Mouse (Mus musculus): ENCODE data around the gene Mecom.
"Not testable (repeated sequence)": the region's sequence is repeated elsewhere in the genome, so short reads cannot be mapped to it uniquely, and the experiment has no call there.

Mecom gene

DNA sequence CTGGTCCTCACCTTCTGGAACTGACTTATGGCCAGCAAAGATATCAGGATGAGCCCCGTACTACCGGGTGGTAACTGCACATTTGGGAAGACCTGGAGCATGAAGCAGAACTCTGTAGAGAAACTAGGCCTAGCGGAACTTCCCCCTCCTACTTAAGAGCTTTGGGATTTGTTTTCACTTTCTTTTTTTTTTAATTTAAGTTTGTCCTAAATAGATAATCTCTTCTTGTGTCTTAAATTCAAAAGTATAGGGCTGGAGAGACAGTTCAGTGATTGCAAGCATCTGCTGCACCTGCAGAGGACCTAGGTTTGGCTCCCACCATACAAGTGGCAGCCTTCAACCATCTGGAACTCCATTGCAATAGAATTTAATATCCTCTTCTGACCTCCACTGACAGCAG is at the start of gene Mecom:
Mecom (minus strand) TSS at position 101 of the 400 bp plus-strand sequence.
- no peak for DNase-seq (ENCODE audit: low read depth, low spot score)

DNA sequence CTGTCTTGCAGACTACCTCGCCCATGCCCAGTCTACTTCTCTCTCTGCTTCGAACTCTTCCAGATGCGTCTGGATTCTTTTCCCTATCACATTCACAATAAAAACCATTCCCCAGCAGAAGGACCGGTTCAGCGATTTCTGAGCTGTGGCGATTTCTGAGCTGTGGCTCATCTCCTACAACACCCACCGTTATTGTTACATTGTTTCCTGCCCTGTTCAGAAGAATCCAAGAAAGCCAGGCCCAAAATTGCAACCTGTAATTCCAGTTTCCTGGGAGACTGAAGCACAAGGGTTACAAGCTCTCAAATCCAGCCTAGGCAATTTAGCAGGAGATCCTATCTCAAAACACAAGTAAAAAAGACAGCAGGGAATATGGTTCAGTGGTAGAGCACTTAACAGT is 49.5 kb upstream of the Mecom start:
- DNase-seq (ENCODE audit: low read depth, low spot score): no peak

- no peak for DNase-seq (ENCODE audit: low read depth, low spot score)
Observed at GRCm38 (mm10) chr3:30595111-30595832, 47.5 kb upstream of the Mecom start.

- no peak for DNase-seq (ENCODE audit: low read depth, low spot score)
Observed at GRCm38 (mm10) chr3:30593719-30594485, 46.1 kb upstream of the Mecom start.

GRCm38 (mm10) chr3:30592418-30592853 is 44.6 kb upstream of the Mecom start:
- DNase-seq (ENCODE audit: low read depth, low spot score): no peak

- DNase-seq (ENCODE audit: low read depth, low spot score): no peak
Observed at GRCm38 (mm10) chr3:30588865-30589264, 41.1 kb upstream of the Mecom start.

DNA sequence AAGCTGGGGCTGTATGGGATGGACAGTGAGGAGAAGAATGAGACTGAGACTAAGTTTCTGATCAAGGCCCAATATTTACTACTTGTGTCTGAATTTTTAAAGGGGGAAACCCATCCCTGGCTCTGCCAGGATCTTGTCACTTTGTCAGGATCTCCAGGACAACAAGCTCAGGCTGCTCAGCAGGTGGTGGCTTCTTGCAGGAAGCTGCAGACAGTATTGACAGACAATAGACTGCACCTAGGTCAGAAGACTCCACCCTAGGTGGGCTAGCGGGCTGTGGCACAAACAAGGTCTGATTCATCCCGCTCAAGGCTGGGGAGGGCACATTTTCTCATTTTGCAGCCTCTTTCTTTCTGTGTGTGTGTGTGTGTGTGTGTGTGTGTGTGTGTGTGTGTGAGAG is 25.7 kb upstream of the Mecom start:
- DNase-seq (ENCODE audit: low read depth, low spot score): no peak

DNA sequence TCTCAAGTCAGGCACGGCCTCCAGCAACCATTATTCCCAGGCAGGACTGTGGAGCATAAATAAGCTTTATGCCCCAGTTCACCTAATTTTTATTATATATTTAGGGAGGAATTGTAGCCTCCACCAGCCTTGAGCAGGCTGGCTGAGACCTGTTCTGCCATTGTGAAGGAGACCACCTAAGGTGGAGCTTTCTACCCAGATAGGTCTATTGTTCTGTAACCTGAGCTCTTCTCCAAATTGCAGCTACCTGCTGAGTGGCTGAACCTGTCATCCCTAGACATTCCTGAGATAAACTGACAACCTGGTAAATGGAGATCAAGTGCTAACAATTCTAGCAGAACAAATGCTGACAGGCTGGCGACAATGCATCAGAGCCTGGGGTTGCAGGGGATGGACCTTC is 18.5 kb upstream of the Mecom start:
- DNase-seq (ENCODE audit: low read depth, low spot score): not testable (repeated sequence)

- no peak for DNase-seq (ENCODE audit: low read depth, low spot score)
Observed at GRCm38 (mm10) chr3:30560677-30561314, 13.0 kb upstream of the Mecom start.

- no peak for DNase-seq (ENCODE audit: low read depth, low spot score)
Observed at GRCm38 (mm10) chr3:30553741-30554140, 5.9 kb upstream of the Mecom start.

DNA sequence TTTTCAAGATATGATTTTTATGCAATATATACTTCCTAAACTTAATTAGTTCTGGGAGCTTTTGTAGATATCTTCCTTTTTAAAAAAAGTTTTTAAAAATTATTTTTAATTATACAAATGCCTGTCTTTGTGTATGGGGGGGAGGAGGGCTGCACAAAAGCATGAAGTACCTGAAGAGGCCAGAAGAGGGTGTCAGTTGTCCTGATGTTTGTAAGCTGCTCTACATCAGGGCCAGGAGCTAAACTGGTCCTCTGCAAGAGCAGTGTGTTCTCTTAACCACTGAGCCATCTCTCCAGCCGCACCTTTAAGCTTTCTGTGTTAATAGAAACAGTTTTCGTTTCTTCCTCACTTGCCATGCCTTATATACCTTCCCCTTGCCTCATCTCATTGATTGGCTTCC is 2.4 kb upstream of the Mecom start:
- DNase-seq (ENCODE audit: low read depth, low spot score): no peak

DNA sequence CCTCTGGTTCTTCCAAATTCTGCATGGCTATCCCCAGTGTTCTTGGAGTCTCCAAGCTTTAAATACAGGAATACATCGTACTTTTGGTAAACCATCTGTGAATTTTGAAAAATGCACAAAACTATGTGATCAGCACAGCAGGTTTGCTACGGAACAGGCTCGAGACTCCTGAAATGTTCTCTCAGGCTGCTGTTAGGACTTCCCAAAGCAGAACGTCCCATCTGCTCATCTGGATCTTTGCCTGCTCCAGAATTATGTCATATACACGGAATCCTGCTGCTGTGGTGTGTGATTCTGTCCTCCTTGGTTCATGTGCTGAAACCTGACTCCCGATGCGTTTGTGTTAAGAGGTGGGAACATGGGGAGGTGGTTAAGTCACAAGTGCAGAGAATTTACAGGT is 1.1 kb upstream of the Mecom start:
- DNase-seq (ENCODE audit: low read depth, low spot score): no peak

DNA sequence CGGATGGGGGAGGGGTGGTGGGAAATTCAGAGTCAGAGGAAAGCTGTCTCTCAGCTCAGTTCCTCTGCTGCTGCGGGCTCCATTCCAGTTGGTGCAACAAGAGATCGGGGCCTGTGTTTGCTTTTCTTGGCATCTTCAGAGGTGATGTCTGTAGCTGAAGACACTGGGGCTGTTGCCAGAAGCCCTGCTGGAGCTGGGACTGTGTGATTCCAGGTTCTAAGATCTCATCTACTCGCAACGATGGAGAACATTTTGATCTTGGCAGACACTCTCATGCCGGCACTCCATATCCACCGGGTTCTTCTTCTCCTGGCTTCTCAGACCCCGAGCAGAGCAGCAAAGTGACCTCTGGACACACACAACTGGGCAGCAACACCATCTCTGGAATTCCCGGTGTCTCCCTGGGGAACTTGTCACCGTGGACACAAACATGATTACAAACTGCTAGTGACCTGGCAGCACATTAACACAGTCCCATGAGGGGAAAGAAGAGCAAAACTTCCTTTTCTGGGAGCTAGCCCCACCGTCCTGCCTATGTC is 908 bp downstream of the Mecom start:
- DNase-seq (ENCODE audit: low read depth, low spot score): no peak

DNA sequence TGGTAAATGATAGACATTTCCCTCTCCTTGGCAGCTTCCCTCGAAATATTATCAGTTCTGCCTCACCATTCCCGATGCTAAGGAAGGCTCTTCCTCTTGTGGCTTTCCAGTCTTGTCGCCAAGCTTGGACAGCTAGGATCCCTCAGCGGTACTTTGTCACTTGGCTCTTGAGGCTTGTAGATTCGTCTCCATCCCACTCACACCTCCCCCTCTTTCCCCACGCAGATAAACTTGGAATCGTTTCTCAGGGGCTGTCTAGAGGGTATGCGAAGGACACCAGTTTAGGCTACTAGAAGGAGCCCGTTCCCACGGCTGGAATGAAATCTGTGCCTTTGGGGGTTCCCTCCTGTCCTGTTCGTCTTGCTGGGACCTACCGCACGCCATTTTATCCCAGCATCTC is 1.4 kb downstream of the Mecom start:
- no peak for DNase-seq (ENCODE audit: low read depth, low spot score)

GRCm38 (mm10) chr3:30545246-30545645 is 2.6 kb downstream of the Mecom start:
- DNase-seq (ENCODE audit: low read depth, low spot score): no peak

DNA sequence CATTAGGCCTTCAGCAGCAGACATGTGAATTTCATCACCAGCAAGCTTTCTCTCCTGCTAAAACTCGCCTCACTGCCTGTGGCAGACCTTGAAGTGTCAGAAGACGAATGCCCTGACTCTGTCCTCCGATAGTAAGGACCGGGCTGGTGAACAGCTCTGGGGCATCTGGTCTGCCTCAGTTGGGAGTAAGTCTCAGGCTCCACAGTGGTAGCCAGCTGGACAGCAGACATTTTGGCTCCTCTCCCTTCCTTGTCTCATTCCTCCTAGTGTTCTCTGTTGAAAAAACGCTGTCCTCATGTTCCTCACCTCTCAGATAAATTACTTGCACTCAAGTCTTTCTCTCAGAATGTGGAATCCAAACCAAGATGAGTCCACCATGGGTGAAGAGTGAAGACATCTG is 3.5 kb downstream of the Mecom start:
- no peak for DNase-seq (ENCODE audit: low read depth, low spot score)

GRCm38 (mm10) chr3:30535821-30536220 is 12.0 kb downstream of the Mecom start:
- DNase-seq (ENCODE audit: low read depth, low spot score): no peak

DNA sequence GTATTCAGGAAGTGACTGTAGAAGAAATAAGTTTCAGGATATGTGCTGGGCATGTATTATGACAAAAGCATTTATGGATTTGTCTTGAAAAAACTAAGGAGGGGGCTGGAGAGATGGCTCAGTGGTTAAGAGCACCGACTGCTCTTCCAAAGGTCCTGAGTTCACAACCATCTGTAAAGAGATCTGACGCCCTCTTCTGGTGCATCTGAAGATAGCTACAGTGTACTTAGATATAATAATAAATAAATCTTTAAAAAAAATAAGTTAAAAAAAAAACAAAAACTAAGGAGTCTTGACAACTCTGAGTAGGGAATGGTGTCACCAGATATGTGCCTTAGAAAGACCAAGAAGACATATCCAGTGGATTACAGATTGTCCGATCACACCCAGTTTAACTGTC is 27.1 kb downstream of the Mecom start:
- DNase-seq (ENCODE audit: low read depth, low spot score): not testable (repeated sequence)

DNA sequence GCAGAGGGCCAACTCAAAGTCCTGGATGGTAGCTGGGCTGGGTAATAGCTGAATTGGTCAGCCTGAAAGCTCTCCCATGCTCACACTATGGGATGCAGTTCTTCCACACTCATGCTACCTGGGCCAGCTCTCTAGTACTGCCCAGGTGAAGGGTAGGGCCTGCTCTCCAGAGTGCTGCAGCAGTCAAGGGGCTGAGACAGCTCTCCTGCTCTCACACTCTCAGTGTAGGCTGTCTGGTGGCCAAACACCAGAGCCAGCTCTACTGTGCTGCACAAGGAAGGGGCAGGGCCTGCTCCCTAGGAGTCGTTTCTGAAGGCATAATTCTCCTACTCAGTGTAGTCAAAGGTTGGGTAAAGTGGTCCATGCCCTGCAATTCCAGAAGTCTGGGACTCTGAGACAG is 28.4 kb downstream of the Mecom start:
- DNase-seq (ENCODE audit: low read depth, low spot score): no peak

DNA sequence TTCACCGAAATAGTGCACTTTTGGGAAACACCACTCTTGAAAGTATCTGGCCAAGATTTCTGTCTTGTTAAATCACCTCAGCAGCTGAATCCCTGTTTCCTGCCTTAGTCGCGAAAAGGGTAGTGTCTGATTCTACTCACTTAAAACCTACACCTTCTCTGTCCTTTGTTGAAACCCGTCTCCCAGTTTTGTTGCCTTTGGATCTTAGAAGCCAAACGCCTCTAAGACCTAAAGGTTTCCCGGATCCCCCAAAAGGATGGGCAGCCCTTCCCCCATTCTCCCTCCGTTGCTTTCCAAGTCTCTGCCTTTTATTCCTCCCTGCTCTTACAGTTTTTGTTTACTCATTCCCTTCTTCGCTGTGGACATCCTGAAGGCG is 32.0 kb downstream of the Mecom start:
- no peak for DNase-seq (ENCODE audit: low read depth, low spot score)

- peak; percentile 64 for DNase-seq (ENCODE audit: low read depth, low spot score)
Observed at GRCm38 (mm10) chr3:30514901-30515794, 32.7 kb downstream of the Mecom start.

Data from embryo, embryonic 11.5 days (tissue).